Mouse (Mus musculus): ENCODE results near the gene Tmie. TPM values are rescaled to one million over a fixed set of nuclear protein-coding genes. Genes with fewer than 3 reads are reported as not detected.

The Tmie gene
- total and polyA plus RNA-seq, 3 experiments: 1.00 to 1.7 (median 1.3) TPM

DNA sequence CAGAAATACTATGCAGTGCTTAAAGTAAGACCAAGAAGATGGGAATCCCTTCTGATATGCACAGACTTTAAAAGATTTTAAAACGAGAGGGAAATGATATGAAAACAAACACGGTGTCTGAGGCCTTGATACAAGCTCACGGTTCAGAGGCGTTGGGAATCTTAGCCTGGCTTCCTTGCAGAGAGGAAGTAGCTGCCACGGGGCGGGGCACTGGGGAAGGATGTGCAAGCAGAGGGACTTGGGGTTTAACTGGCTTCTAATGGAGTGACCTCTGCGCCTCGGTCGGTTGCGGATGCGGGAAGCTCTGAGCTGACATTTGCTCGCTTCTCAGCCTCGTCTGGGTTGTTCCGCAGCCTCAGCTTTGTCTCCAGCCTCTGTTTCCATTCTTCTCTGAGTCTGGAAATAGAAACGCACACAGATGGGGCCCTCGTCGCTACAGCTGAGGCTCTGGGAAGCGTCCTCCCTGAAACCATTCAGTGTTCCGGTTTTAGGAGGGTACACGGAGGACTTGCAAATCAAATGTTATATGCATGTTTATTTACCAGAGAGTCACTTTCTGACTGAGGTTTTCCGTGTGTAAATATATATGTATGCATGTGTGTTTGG lies 34.8 kb upstream of the Tmie start:
- no peaks in the 10 kb centered on the region for H3K27me3 ChIP-seq (ENCODE audit: control insufficient read depth, insufficient read depth, low read length)
- no peak for DNase-seq

DNA sequence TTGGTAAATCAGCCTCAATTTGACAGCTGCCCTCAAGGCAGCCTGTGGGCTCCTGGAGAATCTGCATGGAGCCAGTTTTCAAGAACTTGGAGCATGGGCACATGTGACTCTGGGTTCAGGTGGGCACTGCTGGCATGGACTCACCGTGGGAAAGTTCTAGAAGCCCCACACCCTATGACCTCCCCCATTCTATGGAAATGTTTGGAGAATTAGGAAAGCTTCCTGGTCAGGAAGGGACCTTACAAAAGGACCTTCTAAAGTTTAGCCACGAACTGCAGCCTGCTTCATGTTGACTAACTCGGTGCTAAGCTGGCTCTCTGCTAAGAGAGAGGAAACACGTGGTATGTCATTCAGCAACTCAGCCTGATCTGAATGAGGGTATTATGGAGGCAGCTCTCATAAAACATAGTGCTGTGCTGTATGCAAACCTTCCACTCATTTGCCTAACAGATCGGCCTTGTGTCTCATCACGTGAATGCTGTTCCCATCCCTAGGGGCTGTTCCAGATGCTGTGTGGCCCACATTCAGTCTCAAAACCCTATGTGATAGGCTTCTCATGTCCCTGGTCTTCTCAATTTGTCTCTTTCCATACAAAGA lies 29.6 kb upstream of the Tmie start:
- DNase-seq: peak in 1 of 2 experiments; percentile 2
- Histone ChIP-seq H3K79me2 (replicated peaks; ENCODE audit: control insufficient read depth, insufficient read depth, low read length) (no peaks in the 10 kb centered on the region), H3K27me3 (ENCODE audit: control insufficient read depth, insufficient read depth, low read length) (no peaks in the 10 kb centered on the region), H3K9ac (ENCODE audit: low read depth, low read length) (no peak overlapping the region), H3K36me3 (ENCODE audit: control insufficient read depth, insufficient read depth, low read length) (no peaks in the 10 kb centered on the region), H3K4me1 (ENCODE audit: control insufficient read depth, insufficient read depth, low read length) (no peaks in the 10 kb centered on the region), H3K4me3 (no peak overlapping the region), H3K27ac (no peak overlapping the region)
- TF ChIP-seq CTCF (IDR thresholded peaks at IDR 0.05) (no peak), EP300 (IDR thresholded peaks at IDR 0.05; ENCODE audit: insufficient read depth, low read depth, low read length) (no peak), POLR2A (IDR thresholded peaks at IDR 0.05; ENCODE audit: insufficient read depth, low read depth, low read length) (no peak)
- 54% methylated on average over 6 of the region's 6 CpGs for WGBS
- intact Hi-C loops (cut with DNase I): no loop called here

More for the DNA sequence above, 34.8 kb upstream of the Tmie start:
- intact Hi-C loops (cut with DNase I): no loop called here
- TF ChIP-seq CTCF (IDR thresholded peaks at IDR 0.05) (no peak), EP300 (IDR thresholded peaks at IDR 0.05; ENCODE audit: insufficient read depth, low read depth, low read length) (no peak), POLR2A (IDR thresholded peaks at IDR 0.05; ENCODE audit: insufficient read depth, low read depth, low read length) (no peak)
- Histone ChIP-seq H3K79me2 (replicated peaks; ENCODE audit: control insufficient read depth, insufficient read depth, low read length) (no peaks in the 10 kb centered on the region), H3K4me3 (no peak overlapping the region), H3K36me3 (ENCODE audit: control insufficient read depth, insufficient read depth, low read length) (no peaks in the 10 kb centered on the region), H3K27ac (no peak overlapping the region), H3K4me1 (ENCODE audit: control insufficient read depth, insufficient read depth, low read length) (no peaks in the 10 kb centered on the region), H3K9ac (ENCODE audit: low read depth, low read length) (no peak overlapping the region)
- 60% methylated on average over 21 of the region's 21 CpGs for WGBS

DNA sequence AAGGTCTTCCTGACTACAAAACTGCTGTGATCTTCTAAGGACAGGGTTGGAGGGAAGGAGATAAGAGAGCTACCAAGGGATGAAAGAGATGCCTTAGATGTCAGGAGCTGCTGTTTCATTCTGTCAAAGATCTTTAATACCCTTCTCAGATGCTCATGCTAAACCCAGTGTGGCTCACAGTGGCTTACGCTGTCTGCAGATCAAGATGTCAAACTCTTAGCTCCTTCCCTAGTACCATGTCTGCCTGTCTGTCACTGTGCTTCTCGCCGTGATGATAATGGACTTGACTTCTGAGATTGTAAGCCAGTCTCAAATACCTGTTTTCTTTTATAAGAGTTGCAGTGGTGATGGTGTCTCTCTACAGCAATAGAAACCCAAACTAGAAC lies 28.7 kb upstream of the Tmie start:
- intact Hi-C loops (cut with DNase I): no loop called here
- H3K36me3 ChIP-seq (ENCODE audit: control insufficient read depth, insufficient read depth, low read length): no peaks in the 10 kb centered on the region
- H3K27me3 ChIP-seq (ENCODE audit: control insufficient read depth, insufficient read depth, low read length): no peaks in the 10 kb centered on the region
- TF ChIP-seq POLR2A (IDR thresholded peaks at IDR 0.05; ENCODE audit: insufficient read depth, low read depth, low read length) (no peak), EP300 (IDR thresholded peaks at IDR 0.05; ENCODE audit: insufficient read depth, low read depth, low read length) (no peak), CTCF (IDR thresholded peaks at IDR 0.05) (no peak)
- no peaks in the 10 kb centered on the region for H3K4me1 ChIP-seq (ENCODE audit: control insufficient read depth, insufficient read depth, low read length)
- H3K9ac ChIP-seq (ENCODE audit: low read depth, low read length): no peak overlapping the region
- H3K27ac ChIP-seq: no peak overlapping the region
- WGBS: 95% methylated on average over 3 of the region's 3 CpGs
- no peaks in the 10 kb centered on the region for H3K79me2 ChIP-seq (replicated peaks; ENCODE audit: control insufficient read depth, insufficient read depth, low read length)
- no peak overlapping the region for H3K4me3 ChIP-seq
- DNase-seq: no peak

DNA sequence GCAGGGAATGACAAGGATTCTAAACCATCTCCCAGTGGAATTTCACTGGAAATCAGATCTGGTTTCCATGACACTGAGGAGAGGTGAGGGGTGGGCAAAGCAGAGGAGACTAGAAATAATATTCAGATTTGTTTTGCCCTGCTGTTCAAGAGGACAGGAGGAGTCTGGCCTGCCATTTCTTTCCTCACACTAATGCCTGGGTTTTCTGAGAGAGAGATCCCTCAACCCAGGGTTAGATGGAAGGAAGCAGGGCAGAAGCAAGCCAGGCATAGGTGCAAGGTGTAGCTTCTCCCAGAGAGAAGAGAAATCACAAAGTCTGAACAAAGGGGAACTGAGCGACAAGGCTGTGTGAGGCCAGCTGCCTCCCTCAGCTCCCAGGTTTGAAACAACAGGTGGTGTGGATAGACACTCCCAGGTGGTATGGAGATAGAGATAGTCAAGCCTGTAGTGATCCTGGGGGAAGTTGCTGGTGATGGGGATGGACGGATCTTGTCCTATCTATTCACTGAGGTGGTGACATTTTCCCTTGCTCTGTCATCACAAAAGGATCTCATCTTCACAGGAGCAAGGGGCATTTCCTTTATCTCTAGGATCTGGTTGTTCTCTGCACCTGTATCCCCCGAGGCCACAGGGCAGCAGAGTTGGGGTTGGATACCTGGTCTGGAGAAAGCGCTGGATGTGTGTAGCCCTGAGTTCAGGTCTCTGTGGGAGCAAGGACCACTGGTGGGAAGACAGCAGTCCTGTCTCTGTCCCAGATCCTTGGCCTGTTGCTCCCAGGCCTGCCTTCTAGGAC lies 28.1 kb upstream of the Tmie start:
- 81% methylated on average over 4 of the region's 4 CpGs for whole genome bisulfite sequencing
- intact Hi-C loops (cut with DNase I): no loop called here

DNA sequence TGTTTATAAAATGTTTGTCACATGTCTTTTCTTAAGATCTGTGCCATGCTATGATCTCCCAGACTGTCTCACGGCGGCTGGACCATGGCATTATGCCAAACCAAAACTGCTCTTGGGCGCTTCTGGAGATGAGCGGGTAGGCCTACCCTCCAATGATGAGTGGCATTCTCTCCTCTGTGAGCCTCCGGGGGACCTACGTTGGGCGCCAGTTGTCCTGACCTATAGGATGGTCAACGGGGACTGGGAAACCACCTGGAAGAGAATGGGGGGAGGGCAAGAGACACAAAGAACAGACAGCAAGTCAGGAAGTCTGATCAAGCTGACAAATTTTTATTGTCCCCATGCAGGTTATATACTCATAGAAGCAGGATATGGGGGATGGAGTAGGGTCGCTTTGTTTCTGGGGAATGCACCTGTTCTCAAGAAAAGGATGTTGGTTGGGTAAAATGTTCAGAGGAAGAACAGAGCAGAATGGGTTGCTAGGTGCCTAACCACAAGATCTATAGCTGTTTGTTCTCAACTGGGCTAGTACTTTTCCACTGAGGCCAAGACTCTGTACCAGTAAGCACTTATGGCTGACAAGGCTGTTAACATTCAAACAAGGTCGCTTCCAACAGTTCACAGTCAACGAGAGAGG lies 27.4 kb upstream of the Tmie start:
- H3K36me3 ChIP-seq (ENCODE audit: control insufficient read depth, insufficient read depth, low read length): no peaks in the 10 kb centered on the region
- H3K27me3 ChIP-seq (ENCODE audit: control insufficient read depth, insufficient read depth, low read length): no peaks in the 10 kb centered on the region
- no peak overlapping the region for H3K9ac ChIP-seq (ENCODE audit: low read depth, low read length)
- no peak overlapping the region for H3K4me3 ChIP-seq
- DNase-seq: no peak
- intact Hi-C loops (cut with DNase I): no loop called here
- 88% methylated on average over 11 of the region's 11 CpGs for WGBS
- H3K79me2 ChIP-seq (replicated peaks; ENCODE audit: control insufficient read depth, insufficient read depth, low read length): no peaks in the 10 kb centered on the region
- no peaks in the 10 kb centered on the region for H3K4me1 ChIP-seq (ENCODE audit: control insufficient read depth, insufficient read depth, low read length)
- no peak for TF ChIP-seq CTCF (IDR thresholded peaks at IDR 0.05)
- no peak for TF ChIP-seq EP300 (IDR thresholded peaks at IDR 0.05; ENCODE audit: insufficient read depth, low read depth, low read length)
- TF ChIP-seq POLR2A (IDR thresholded peaks at IDR 0.05; ENCODE audit: insufficient read depth, low read depth, low read length): no peak
- no peak overlapping the region for H3K27ac ChIP-seq

More for the DNA sequence above, 28.1 kb upstream of the Tmie start:
- Histone ChIP-seq H3K27ac (no peak overlapping the region), H3K79me2 (replicated peaks; ENCODE audit: control insufficient read depth, insufficient read depth, low read length) (no peaks in the 10 kb centered on the region), H3K27me3 (ENCODE audit: control insufficient read depth, insufficient read depth, low read length) (no peaks in the 10 kb centered on the region), H3K9ac (ENCODE audit: low read depth, low read length) (no peak overlapping the region), H3K36me3 (ENCODE audit: control insufficient read depth, insufficient read depth, low read length) (no peaks in the 10 kb centered on the region), H3K4me1 (ENCODE audit: control insufficient read depth, insufficient read depth, low read length) (no peaks in the 10 kb centered on the region), H3K4me3 (no peak overlapping the region)
- DNase-seq: no peak
- TF ChIP-seq POLR2A (IDR thresholded peaks at IDR 0.05; ENCODE audit: insufficient read depth, low read depth, low read length) (no peak), EP300 (IDR thresholded peaks at IDR 0.05; ENCODE audit: insufficient read depth, low read depth, low read length) (no peak), CTCF (IDR thresholded peaks at IDR 0.05) (no peak)
